Mouse (Mus musculus) R1 (cell line): ENCODE results near the gene Magi1.

Experiments
- DNase-seq: peaks from one replicate; pipeline ENCODE4 v3.0.0-alpha.2; 2018; ENCODE audit warnings: low read depth, low spot score

Magi1 gene

DNA sequence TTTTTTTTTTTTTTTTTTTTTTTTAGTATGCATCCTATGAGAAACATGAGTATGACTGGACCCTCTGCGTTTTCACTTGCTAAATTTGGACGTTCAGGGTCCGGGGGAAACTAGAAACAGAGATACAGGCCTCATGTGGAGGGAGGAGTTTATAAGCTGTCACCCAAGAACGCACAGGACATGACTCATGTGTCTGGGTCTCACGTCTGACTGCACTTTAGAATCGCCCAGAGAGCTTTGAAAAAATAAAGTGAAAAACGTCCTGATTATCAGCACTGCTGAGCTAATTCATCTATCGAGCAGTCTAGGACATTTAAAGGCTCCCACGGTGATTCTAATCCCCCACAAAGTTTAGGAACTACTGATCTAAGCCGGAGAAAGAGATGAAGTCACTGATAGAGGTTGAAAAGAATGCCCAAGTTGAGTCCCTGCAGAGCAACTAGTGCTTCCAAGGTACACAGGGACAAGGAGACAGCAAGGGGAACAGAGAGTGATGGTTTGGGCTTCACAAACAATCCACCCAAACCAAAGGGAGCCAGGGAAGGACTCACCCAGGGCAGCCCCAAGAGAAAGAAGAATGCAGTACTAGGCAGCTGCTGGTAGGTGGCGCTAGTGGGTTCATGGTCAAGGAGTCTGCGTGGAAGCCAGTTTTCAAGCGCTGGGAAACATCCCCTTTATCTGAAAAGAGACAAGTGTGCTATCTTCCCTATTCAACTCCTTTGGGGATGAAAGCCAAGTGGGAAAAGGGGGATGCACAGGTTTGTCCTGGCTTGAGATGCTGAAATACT, 626.3 kb downstream of the Magi1 start:
- DNase-seq: peak; percentile 87

DNA sequence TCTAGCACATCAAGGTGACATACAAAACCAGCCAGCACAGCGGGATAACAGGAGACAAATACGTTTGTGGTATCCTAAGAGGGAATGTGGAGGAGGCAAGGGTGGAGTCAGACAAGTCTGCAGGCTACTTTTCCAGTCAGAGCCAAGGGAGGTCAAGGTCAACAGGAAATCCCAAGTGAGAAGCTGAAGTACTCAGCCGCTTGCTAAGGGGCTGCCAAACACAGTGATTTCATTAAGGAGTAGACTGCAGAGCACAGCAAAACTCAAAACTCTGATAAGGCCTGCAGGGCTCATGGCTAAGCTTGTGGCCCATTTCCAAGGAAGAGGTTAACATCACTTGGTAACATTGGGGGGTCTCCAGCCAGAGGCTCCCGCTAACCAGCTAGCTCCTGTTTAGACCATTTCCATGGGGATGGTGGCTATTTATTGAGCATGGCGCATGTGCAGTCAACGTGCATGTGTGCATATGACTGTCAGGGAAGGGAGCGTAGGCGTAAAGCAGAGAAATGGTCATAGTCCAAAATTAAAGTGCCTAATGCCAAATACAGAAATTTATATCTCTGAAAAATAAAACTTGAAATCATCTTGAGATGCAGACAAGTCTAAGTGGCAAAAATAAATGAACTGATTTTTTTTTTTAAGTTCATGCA, 635.0 kb downstream of the Magi1 start:
- DNase-seq: peak; percentile 94

GRCm38 (mm10) chr6:93629735-93630291, 653.9 kb downstream of the Magi1 start:
- peak; percentile 99 for DNase-seq

GRCm38 (mm10) chr6:93627200-93627599, 656.5 kb downstream of the Magi1 start:
- DNase-seq: no peak
